Mouse (Mus musculus) E14TG2a.4 (cell line): ENCODE results near the gene Pknox1.

ENCODE experiments used
- CTCF ChIP-seq: conservative IDR thresholded peaks from 2 replicates; pipeline ENCODE4 v1.5.1; 2014; ENCODE audit warnings: low read length
- NANOG ChIP-seq: IDR thresholded peaks from 2 replicates; pipeline ENCODE4 v1.6.1; 2014; ENCODE audit warnings: borderline replicate concordance, low read length, mixed read lengths

GRCm38 (mm10) chr17:31559021-31559789, 5.3 kb upstream of the Pknox1 start:
- TF ChIP-seq CTCF: no peak
- no peak for TF ChIP-seq NANOG
